Mouse (Mus musculus) limb, embryonic 11.5 days (tissue): ENCODE results near the gene Osgepl1. TPM values are rescaled to one million over a fixed set of nuclear protein-coding genes. Genes with fewer than 3 reads are reported as not detected.
A peak's percentile ranks its signal among the peaks of the same experiment; 100 is the strongest.
"Not testable (repeated sequence)": the region's sequence is repeated elsewhere in the genome, so short reads cannot be mapped to it uniquely, and the experiment has no call there.

Experiments
- ATAC-seq: fragments of 200-750 bp; cut with Nextera tagmentation; 2 replicates; pipeline ENCODE4 v1.8.0; 2017; ENCODE audit warnings: low read depth; ENCODE audit not compliant: insufficient number of reproducible peaks, low FRiP score, low TSS enrichment
- DNase-seq: peaks from one replicate; pipeline ENCODE4 v3.0.0-alpha.2; 2015; ENCODE audit warnings: low spot score
- H3K27ac ChIP-seq: fragments of 300-500 bp; sonication (generic); replicated peaks from 2 replicates; pipeline ENCODE4 v1.5.1; 2014; ENCODE audit warnings: low read depth, mild to moderate bottlenecking, low read length
- H3K27me3 ChIP-seq: fragments of 300-500 bp; sonication (generic); 2 replicates; pipeline ENCODE4 v1.6.1; 2014; ENCODE audit warnings: mild to moderate bottlenecking, low read length, mixed read lengths; ENCODE audit not compliant: control insufficient read depth, insufficient read depth
- H3K36me3 ChIP-seq: fragments of 300-500 bp; sonication (generic); 2 replicates; pipeline ENCODE4 v1.6.1; 2014; ENCODE audit warnings: mild to moderate bottlenecking, low read length, moderate library complexity, mixed read lengths; ENCODE audit not compliant: control insufficient read depth, insufficient read depth
- H3K4me1 ChIP-seq: fragments of 300-500 bp; sonication (generic); 2 replicates; pipeline ENCODE4 v1.6.1; 2014; ENCODE audit warnings: low read length, mixed read lengths; ENCODE audit not compliant: control insufficient read depth, insufficient read depth
- H3K4me2 ChIP-seq: fragments of 300-500 bp; sonication (generic); 2 replicates; pipeline ENCODE4 v1.6.1; 2014; ENCODE audit warnings: low read depth, mild to moderate bottlenecking, moderate library complexity; ENCODE audit not compliant: severe bottlenecking
- H3K4me3 ChIP-seq: fragments of 300-500 bp; sonication (generic); 2 replicates; pipeline ENCODE4 v1.5.1; 2014; ENCODE audit warnings: low read depth, low read length
- H3K9ac ChIP-seq: fragments of 300-500 bp; sonication (generic); 2 replicates; pipeline ENCODE4 v1.6.1; 2014; ENCODE audit warnings: mild to moderate bottlenecking, low read length
- H3K9me3 ChIP-seq: fragments of 300-500 bp; sonication (generic); 2 replicates; pipeline ENCODE4 v1.6.1; 2016; ENCODE audit warnings: low read length; ENCODE audit not compliant: control insufficient read depth
- WGBS: fragments of 180-500 bp; shearing (Covaris S2); extraction: QIAGEN DNeasy Blood & Tissue Kit; methylation state at CpG from one replicate; pipeline ENCODE4 v1.1.7; 2014; 5-methylcytosine and 5-hydroxymethylcytosine counted together
- polyA plus RNA-seq: library from polyadenylated mRNA; unstranded; fragments of >200 nt; fragmentation: Nextera tagmentation; extraction: Ambion mirVana; gene quantifications from 2 replicates; pipeline ENCODE4 v1.2.1, GENCODE M21; 2014

The Osgepl1 gene
- 21.6 and 22.2 TPM in 2 replicates for polyA plus RNA-seq

DNA sequence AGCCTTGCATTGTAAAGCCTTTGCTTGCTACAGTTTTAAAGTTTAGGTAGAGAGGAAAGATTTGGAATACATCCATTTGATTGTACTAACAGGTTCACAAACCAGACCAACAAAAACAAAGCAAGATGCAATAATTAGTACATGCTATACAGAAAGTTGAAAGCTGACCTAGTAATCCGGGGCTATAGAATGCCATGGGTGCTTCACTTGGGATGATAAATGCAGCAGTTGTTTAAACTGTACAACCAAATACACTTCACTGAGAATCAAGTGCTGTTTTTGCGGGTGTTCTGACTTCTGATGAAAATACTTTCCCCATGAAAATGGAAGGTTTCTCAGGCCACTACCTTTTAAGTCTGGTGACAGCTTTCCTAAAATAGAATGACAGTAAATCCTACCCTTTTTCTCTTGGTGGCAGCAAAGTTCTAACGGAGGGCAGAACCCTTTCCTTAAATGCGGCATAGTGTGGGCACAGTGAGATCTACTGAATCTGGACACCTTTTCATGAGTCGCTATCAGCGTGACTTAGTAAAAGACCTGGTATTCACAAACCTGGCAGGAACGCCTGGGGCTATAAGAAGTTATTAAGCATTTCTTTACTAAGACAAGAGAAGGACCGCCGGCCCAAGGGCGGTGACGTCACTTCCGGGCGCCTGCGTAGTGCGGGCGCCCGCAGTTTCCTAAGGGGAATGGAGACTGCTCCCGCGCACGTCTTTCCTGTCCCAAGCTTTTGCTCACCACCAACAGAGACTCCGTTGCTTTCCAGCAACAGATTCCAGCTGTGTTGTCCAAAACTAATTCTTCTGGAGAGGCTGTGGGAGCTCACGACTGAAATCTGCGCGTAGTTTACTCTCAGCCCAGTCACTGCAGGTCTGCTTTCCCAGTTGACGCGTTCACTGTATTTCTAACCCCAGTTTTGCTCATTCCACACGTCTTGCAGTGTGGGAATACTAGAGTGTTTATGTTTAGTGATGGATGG, at the start of gene Osgepl1:
TSS of gene Osgepl1 (plus strand) at position 636 of the 979 bp plus-strand sequence.
- Histone ChIP-seq H3K9ac (peak within 1 kb of the TSS; percentile 63), H3K36me3 (no peaks in the 10 kb centered on the region), H3K27ac (peak within 1 kb of the TSS; percentile 24; the same call in 1 of the 2 replicates), H3K4me3 (peak within 1 kb of the TSS; percentile 50), H3K4me1 (no peaks in the 10 kb centered on the region), H3K9me3 (no peaks in the 10 kb centered on the region), H3K27me3 (no peaks in the 10 kb centered on the region), H3K4me2 (peak within 1 kb of the TSS; percentile 52)
- ATAC-seq = peak; percentile 95
- 3% methylated on average over 27 of the region's 27 CpGs for WGBS
- peak; percentile 88 for DNase-seq

GRCm38 (mm10) chr1:53264958-53265612, 48.3 kb upstream of the Osgepl1 start:
- not testable (repeated sequence) for H3K9ac ChIP-seq, H3K36me3 ChIP-seq, H3K4me1 ChIP-seq, ATAC-seq, H3K27ac ChIP-seq, DNase-seq, H3K27me3 ChIP-seq, H3K4me3 ChIP-seq, H3K4me2 ChIP-seq, H3K9me3 ChIP-seq

- H3K4me1 ChIP-seq = no peaks in the 10 kb centered on the region
- H3K9me3 ChIP-seq = no peaks in the 10 kb centered on the region
- ATAC-seq (no peak), DNase-seq (no peak)
- H3K9ac ChIP-seq = no peak overlapping the region
- WGBS = 85% methylated on average over 3 of the region's 3 CpGs
- no peaks in the 10 kb centered on the region for H3K36me3 ChIP-seq
- no peaks in the 10 kb centered on the region for H3K27me3 ChIP-seq
- no peak overlapping the region for H3K27ac ChIP-seq
- H3K4me3 ChIP-seq = no peak overlapping the region
- H3K4me2 ChIP-seq = no peak overlapping the region
These were observed 43.5 kb upstream of the Osgepl1 start for GRCm38 (mm10) chr1:53269901-53270300.

GRCm38 (mm10) chr1:53272646-53273045, 40.8 kb upstream of the Osgepl1 start:
- Histone ChIP-seq H3K9me3 (no peaks in the 10 kb centered on the region), H3K4me1 (no peaks in the 10 kb centered on the region), H3K27me3 (no peaks in the 10 kb centered on the region), H3K4me3 (no peak overlapping the region), H3K36me3 (no peaks in the 10 kb centered on the region), H3K4me2 (no peak overlapping the region), H3K27ac (no peak overlapping the region), H3K9ac (no peak overlapping the region)
- DNase-seq (peak; percentile 31), ATAC-seq (no peak)

- no peak for ATAC-seq
These were observed 22.2 kb upstream of the Osgepl1 start for GRCm38 (mm10) chr1:53291197-53291596.

GRCm38 (mm10) chr1:53296581-53297383, 16.6 kb upstream of the Osgepl1 start, which contains the start of the genes Pms1, Ormdl1 and Gm28778:
TSS of gene Pms1 (minus strand) at chr1:53297018.
TSS of gene Ormdl1 (plus strand) at chr1:53297095.
TSS of gene Gm28778 (plus strand) at chr1:53297111.
- Histone ChIP-seq H3K9ac (peak within 1 kb of the TSS; percentile 90), H3K4me3 (peak within 1 kb of the TSS; percentile 78), H3K27ac (no peak within 1 kb of the TSS; the same call in 1 of the 2 replicates), H3K36me3 (no peaks in the 10 kb centered on the region), H3K27me3 (no peaks in the 10 kb centered on the region), H3K4me2 (peak within 1 kb of the TSS; percentile 49), H3K4me1 (0 out of 2 replicates have a peak, but pooled peaks cover 2% of the 10 kb centered on the region), H3K9me3 (no peaks in the 10 kb centered on the region)
- under 1% methylated on average over 66 of the region's 66 CpGs for whole genome bisulfite sequencing
- ATAC-seq (peak; percentile 100), DNase-seq (peak; percentile 95)

More at GRCm38 (mm10) chr1:53291197-53291596, 22.2 kb upstream of the Osgepl1 start:
- Histone ChIP-seq H3K4me2 (no peak overlapping the region), H3K4me3 (no peak overlapping the region), H3K9me3 (no peaks in the 10 kb centered on the region), H3K4me1 (0 out of 2 replicates have a peak, but pooled peaks cover 2% of the 10 kb centered on the region), H3K27me3 (no peaks in the 10 kb centered on the region), H3K27ac (no peak overlapping the region), H3K36me3 (no peaks in the 10 kb centered on the region), H3K9ac (no peak overlapping the region)
- WGBS = 86% methylated on average over 3 of the region's 3 CpGs
- DNase-seq = no peak

DNA sequence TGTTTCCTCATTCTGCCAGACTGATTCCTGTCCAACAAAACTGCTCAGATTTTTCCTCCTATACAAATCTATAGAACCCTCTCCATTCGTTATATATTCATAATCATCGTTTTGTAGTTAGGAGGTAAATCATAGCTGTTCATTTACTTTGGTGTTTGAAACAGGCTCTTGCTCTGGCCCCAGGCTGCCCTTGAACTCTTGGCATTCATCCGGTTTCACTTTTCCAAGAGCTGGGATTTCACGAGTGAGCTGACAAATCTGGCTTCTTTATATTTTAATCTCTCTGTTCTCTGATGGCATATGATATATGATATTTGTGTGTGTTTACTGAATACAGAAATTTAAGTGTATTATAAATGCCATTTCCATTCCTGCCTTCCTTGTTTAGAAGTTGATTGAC, 12.9 kb upstream of the Osgepl1 start:
- no peak for DNase-seq
- Histone ChIP-seq H3K4me3 (no peak overlapping the region), H3K9ac (no peak overlapping the region), H3K36me3 (no peaks in the 10 kb centered on the region), H3K4me1 (0 out of 2 replicates have a peak, but pooled peaks cover 2% of the 10 kb centered on the region), H3K4me2 (no peak overlapping the region), H3K27me3 (no peaks in the 10 kb centered on the region), H3K27ac (no peak overlapping the region), H3K9me3 (no peaks in the 10 kb centered on the region)
- no peak for ATAC-seq
- 87% methylated on average over 4 of the region's 4 CpGs for WGBS
